Mouse (Mus musculus) megakaryocyte progenitor cell, adult 5-6 weeks (primary cell): ENCODE results near the gene 9930021J03Rik. TPM values are rescaled to one million over a fixed set of nuclear protein-coding genes. Genes with fewer than 3 reads are reported as not detected.

Source experiments
- ATAC-seq: replicated peaks from 2 replicates; pipeline ENCODE4 v1.8.0; 2016; ENCODE audit warnings: mild to moderate bottlenecking, moderate TSS enrichment, inconsistent platforms; ENCODE audit not compliant: poor library complexity
- total RNA-seq, 2 experiments: library from RNA; stranded (forward) in 1 of 2; stranded (reverse) in 1 of 2; fragments of 157-497, 149-512 nt in 1 of 2; fragments of 200-1000 nt in 1 of 2; gene quantifications; 2 replicates each; pipeline versions ENCODE4 v1.2.3 to v1.2.4; 2015 to 2017

The 9930021J03Rik gene
- total RNA-seq, 2 experiments from 2014 or later: 12.2 to 45.2 TPM

DNA sequence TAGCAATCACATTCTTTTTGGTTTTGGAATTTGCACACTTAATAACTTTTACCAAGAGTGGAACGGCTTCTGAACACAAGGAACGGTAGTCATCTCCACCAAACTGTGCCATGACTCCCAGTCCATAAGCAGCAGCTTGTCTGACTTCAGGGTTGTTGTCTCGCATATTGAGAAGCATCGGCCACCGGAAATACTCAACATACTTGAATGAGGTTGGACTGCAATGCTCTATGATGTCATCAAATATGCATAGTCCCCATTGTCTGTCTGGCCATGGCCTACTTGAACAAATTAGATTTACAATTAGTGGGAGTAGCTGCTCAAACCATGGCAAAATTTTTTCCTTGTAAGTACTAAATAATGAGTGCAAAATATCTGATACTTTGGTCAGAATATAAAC is 4.2 kb upstream of the 9930021J03Rik start:
- no peak for ATAC-seq

DNA sequence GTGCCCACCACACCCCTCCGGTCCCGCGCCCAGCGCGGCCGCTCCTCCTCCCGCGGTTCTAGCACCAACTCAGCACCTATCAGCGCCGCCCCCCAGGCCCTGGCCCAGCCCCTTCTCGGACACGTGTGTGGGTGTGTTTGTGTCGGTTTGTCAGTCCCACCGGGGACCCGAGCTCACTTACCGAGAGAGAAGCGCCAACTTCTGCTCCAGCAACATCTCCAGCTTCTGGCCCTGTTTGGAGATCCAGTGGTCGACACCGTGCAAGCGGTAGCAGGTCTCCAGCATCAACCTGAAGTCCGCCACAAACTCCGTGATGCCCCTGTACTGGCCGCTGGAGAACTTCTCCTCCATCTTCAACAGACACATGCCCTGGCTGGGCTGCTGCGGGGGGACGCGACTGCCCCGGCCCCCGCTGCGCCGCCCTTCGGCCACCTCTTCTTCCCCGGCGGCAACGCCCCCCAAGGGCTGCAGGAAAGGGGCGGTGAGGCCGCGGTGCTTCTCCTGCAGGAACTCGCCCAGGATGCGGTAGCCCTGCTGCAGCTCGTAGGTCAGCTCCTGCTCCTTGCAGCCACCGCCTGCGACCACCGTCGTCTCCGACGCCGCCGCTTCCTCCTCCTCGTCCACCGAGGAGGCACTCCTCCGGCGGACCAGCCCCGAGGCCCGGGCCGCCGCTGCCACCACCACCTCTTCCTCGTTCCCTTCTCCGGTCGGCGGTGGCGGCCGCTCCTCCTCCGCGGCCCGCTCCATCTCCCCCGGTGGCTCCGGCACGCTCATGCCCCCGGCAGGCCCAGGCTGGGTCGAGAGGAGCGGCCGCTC is 480 bp downstream of the 9930021J03Rik start:
- ATAC-seq: peak; percentile 81

- no peak for ATAC-seq
Observed at GRCm38 (mm10) chr19:29803946-29804345, 1.8 kb downstream of the 9930021J03Rik start.

DNA sequence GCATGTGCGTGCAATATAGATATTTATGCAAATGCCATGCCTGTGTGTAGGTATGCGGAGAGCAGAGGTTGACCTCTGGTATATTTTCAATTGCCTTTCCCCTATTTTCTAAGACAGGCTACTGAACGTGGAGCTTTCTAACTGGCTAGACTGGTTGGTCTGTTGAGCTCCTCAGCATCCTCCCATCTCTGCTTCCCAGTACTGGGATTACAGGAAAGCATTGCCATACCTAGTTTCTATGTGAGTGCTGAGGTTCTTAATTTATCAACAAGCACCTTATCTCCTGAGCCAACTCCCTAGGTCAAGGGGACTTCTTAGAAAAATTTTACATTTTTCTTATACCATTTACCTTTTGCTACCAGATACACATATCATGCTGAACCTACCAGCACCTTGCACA is 8.4 kb downstream of the 9930021J03Rik start:
- ATAC-seq: no peak

GRCm38 (mm10) chr19:29787997-29788396 is 17.8 kb downstream of the 9930021J03Rik start:
- no peak for ATAC-seq

DNA sequence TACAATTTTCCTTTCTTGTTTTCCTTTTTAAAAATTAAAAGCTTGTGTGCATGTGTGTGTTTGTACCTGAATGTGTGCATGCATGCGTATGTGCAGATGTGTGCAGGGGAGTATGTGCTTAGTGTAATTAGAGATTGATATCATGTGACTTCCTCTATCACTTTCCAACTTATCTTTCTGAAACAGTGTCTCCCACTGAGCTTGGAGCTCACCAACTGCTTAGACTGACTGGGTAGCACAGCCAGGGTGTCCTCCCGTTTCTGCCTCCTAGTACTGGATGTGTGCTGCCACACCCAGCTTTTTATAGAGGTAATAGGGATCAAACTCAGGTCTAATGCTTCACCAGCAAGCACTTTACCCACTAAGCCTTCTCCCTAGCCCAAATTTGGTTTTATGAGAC is 22.9 kb downstream of the 9930021J03Rik start:
- no peak for ATAC-seq

DNA sequence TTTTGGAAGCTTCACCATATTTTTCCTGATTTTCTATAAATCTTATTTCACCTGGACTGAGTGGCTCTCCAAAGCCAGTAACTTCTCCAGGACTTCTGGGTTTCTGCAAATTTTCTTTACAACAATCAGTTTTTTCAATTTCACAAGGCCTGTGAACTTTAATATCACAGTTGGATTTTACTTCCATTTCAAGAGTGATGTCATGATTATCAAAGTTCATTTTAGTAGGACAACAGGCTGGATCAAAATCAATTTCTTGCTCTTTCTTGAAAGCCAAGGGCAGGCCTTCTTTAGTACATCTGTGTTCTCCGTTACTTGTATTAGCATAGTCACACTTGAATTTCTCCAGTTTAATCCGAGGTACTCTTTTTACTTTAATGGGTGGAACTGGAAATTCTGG is 51.9 kb downstream of the 9930021J03Rik start:
- ATAC-seq: no peak

GRCm38 (mm10) chr19:29750994-29751393 is 54.8 kb downstream of the 9930021J03Rik start:
- no peak for ATAC-seq

DNA sequence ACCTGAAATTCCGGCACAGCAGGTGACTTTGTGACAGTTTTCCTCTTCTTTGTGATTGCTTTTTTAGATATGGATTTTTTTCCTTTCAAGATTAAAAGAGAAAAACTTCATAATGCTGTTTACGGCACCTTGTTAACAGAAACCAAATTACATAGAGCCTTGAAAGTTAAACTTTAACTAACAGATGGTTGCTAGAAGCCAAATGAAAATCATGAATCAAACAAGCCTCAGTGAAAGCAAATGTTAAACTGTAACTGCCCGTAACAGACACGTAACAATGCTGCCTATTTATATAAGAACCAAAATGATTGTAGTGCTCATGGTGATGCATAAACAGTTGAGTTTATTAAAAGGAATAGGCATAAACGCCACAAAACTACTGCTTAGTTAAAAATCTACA is 62.3 kb downstream of the 9930021J03Rik start:
- no peak for ATAC-seq

DNA sequence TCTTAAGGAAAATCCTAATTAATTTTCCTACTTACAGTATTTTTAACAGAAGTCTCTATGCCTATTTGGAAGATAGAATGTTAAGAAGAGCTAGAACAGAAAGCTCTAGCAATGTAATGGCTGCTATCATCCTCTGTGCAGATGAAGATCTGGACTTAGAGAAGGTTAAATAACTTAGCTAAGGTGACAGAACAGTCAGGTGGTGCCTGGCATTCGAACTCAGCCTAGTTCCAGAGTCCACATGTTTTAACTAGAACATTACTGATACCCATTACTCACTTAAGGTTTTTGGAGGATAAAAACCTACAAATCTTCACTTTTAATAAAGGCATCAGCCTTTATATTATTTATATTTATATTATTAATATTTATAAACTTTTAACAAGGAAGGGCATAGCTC is 65.1 kb downstream of the 9930021J03Rik start:
- no peak for ATAC-seq

GRCm38 (mm10) chr19:29739608-29740007 is 66.2 kb downstream of the 9930021J03Rik start:
- no peak for ATAC-seq

GRCm38 (mm10) chr19:29735421-29735820 is 70.4 kb downstream of the 9930021J03Rik start:
- ATAC-seq: no peak

DNA sequence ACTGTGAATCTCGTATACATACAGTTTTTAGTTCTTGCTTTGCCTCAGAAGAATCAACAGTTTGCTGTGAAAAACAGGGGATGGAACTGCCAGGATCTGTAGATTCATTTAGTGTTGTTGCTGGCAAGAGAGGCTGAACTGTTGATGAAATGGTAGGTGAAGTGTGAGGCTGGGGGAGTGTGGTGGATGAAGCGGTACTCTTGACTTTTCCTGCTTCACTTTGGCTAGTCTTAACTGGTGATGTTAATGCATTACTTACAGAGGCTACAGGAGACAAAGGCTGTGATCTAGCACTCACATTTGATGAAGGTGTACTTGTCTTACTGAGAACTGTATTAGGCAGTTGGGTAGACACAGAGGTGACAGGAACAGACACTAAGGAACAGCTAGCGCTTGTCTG is 87.3 kb downstream of the 9930021J03Rik start:
- no peak for ATAC-seq

DNA sequence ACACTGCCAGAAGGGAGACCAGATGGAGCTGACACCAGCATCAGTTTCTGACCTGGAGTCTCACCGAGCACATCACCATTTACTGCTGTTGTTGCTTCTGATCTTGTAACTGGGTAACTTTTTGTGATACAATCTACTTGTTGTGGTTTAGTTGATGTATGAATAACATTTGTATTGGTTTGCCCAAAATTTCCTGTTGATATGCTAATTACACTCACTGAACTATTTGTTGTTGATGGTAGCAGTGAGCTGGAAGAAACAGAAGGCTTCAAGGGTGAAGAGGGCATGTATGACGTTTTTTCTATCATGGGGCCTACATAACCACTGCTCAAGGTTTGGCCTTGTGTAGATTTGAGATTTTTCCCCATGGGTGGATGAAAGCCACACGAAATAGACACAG is 87.9 kb downstream of the 9930021J03Rik start:
- ATAC-seq: no peak

DNA sequence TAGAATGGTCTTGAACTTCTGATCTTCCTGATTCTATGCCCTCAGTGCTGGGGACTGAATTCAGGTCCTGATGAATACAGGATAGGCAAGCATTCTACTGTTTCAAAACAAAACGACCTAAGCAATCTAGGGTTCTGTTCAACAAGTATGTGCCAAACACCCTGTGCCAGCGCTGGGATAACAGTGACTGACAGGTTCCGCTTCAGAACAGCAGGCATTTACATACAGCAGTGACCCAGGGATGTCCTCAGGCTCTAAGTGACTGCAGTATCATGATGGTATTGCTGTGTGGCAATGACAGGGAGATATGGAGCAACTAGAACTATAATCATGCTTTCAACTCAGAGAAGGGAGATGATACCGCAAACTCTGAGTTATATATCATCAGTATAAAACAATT is 92.3 kb downstream of the 9930021J03Rik start:
- no peak for ATAC-seq

GRCm38 (mm10) chr19:29709461-29709860 is 96.3 kb downstream of the 9930021J03Rik start:
- ATAC-seq: no peak

DNA sequence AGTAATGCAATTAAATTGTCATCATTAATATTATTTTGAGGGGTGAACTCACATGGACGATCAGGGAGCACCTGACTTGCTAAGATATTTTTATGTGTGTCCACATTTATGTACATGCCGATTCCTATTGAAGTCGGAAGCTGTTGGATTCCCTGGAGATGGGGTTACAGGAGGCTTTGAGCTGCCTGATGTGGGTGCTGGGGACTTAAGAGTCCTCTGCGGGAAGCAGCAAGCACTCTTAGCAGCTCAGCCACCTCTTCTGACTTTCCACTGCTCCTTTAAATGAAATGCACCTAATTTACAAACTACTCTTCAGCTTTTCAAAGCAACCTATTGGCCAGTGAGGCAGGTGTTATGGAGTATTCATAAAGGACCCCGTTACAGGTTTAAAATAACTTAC is 97.3 kb downstream of the 9930021J03Rik start:
- ATAC-seq: no peak

DNA sequence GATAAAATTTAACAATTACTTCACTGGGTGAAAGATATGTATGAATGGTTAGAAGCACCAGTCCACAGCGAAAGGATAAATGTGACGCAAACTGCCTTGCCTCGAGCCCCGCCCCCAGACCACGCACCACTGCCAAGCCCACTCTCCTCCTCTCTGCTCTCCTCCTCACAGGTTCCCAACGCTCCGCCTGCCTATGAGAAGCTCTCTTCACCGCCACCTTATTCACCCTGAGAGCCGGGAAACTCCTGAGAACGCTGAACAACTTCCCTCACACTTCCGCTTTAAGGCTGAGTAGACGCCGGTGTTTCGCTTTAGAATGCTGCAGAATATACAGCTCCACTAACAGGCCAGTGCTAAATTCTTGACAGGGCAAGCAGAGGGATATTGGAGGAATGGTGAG is 97.8 kb downstream of the 9930021J03Rik start:
- ATAC-seq: peak; percentile 90

DNA sequence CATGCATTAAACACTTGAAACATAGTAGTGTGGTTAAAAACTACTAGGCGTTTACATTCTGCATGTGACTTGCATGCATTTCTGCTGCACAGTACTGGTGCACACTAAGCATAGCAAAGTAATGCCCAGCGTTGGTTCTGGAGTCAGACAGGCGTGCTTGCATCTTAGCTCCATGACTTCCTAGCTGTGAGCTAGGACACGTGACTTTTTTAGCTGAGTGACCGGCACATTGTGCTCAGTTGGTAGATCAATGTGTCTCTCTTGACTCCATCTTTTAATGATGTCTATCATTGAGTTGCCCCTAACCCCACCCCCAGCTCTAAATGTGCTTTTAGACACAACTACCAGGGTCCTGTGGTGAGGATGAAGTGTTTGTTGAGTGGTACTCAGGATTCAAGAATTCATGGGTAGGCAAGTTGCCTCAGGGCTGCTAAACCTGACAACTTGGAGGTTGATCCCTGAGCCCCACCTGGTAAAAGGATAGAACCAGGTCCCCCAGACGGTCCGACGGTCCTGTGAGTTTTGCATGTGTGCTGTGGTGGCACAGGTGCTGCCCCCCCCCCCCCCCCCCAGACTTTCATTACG is 98.4 kb downstream of the 9930021J03Rik start:
- ATAC-seq: no peak

- no peak for ATAC-seq
Observed at GRCm38 (mm10) chr19:29704436-29704835, 101.4 kb downstream of the 9930021J03Rik start.

DNA sequence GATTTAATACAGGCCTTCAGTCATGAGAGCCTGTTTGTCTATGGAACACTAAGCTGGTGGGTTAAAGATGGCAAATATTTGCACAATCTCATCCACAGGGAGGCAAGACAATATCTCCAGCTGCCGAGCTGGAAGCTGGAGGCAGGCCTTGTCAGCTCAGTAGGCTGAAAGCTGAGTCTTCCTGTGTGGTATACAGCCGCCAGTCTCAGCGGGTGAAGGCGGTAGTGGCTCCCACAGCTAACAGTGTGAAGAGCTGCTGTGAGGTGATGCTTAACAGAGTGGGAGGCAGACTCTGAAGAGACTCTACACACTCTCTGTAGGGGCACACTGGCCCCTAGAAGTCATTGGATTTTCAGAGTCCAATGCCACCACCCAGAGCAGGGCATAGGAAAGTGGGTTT is 104.1 kb downstream of the 9930021J03Rik start:
- no peak for ATAC-seq

DNA sequence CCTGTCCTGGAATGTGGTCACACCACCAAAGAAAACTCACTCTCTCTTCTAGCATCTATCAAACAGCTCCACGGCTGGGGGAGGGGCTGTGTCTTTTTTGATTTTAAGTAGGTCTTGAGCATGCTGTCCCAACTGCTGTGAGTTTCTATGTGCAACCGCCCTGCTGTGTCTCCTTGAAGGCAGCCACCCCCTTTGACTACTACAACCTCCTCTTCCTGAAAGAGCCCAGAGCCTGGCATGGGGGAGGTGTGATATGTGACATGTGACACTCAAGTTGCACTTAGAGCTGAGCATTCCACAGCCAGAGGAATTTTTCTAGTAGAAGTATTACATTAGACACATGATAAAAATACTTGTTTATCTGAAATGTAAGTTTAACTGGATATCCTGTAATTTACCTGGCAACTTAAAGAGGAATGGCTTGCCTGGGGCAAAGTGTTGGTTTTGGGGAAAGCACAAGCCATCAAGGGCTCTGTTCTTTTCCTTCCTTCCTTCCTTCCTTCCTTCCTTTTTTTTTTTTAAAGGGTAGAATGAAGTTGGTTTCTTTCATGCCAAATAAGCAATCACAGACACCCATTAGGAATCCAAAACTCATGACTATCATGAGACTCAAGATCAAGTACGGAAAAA is 108.4 kb downstream of the 9930021J03Rik start, which contains the start of gene Mlana:
Gene Mlana, plus strand, starts transcription at position 580 of the 630 bp plus-strand sequence.
- no peak for ATAC-seq
